Mouse (Mus musculus): ENCODE results near the gene Mcmbp.

GRCm38 (mm10) chr7:128726999-128727398 is 13.3 kb downstream of the Mcmbp start:
- TF ChIP-seq CTCF (IDR thresholded peaks at IDR 0.05; ENCODE audit: low read depth, low read length) (no peak), GATA1 (IDR thresholded peaks at IDR 0.05; ENCODE audit: borderline replicate concordance, low read length) (no peak), TAL1 (conservative IDR thresholded peaks at IDR 0.05; ENCODE audit: low read depth, low read length) (no peak), POLR2AphosphoS5 (IDR thresholded peaks at IDR 0.05; ENCODE audit: insufficient replicate concordance, low read depth, low read length) (no peak)
